Mouse (Mus musculus): ENCODE measurements around the gene Tsc22d1.
A peak's percentile ranks its signal among the peaks of the same experiment; 100 is the strongest.

Gene Tsc22d1

DNA sequence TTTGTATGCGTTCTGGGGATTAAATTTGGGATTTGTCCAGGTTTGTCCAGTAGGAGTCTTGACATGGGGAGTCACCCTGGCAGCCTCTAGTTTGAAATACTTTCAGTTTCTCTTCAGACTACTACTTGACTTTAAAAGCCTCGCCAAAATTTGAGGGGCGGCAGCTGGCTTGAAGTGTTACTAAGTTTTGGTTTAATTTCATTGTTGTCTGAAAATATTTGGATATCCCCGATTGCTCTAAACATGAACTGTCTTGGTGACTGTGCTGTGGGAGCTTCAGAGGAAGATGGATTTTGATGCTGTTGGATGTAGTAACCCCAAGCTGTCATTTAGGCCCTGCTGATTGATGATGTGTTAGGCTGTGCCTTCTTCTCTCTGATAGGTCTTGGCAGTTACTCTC is 34.2 kb downstream of the Tsc22d1 start:
- no peak for DNase-seq

DNA sequence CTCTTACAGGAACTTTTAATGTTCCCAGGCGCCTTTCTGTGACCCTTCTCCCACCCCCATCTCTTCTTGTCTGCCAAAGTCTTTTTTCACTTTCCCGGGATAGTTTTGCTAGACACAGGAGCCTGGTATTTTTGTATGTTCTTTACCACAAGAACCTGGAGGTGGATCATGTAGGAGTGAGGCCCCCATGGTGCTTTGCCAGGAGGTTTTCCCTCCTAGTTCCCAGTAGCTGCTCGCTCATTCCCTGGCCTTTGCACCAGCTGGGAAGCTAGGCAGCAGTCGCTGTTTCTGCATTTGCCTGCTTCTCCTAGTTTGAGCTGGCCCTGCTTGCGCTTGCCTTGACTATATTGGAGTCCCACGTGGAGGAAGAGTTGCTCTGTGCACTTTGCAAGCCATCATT is 36.2 kb downstream of the Tsc22d1 start:
- DNase-seq, result no peak

DNA sequence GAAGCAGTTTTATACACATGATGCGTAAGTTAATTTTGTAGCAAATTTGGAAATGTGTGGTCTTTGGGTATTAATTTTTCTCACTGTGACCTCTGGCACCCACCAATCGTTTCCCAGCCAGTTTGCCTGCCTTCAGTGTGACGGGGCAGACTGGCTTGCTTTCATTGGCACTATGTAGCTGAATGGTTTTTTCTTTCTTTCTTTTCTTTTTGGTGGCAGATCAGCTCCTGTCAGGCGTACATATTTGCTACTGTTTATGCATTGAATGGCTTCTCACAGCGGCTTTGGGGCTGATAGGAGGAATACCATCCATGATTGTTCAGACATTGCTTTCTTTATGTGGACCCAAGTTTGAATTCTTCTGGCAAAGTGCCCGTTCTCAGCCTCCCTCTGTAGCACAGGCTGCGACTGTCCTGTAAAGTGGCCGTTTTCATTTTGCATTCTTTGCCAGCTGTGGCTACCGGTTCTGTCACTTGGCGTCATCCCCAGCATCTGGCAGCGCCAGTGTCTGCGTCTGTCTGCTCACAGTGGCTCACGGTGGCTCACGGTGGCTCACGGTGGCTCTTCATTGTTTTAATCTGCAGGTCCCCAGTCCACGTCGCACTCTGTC is 38.1 kb downstream of the Tsc22d1 start:
- no peak for DNase-seq

DNA sequence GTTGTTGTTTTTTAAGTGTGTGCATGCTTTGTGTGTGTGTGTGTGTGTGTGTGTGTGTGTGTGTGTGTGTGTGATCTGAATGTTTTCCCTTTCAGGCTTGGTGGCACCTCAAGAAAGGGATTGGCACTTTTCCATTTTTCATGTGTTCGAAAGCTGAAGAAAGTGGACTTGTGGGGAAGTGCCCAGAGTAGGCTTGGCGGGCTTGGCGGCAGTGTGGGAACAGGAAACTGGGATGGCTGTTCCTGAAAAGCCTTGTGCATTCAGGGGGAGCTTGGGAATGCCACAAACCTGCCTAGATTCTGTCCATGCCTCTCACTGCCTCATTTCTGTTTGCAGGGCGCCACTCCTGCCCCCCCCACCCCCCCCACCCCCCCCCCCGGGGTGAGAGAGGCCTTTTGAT is 39.9 kb downstream of the Tsc22d1 start:
- DNase-seq, result no peak

DNA sequence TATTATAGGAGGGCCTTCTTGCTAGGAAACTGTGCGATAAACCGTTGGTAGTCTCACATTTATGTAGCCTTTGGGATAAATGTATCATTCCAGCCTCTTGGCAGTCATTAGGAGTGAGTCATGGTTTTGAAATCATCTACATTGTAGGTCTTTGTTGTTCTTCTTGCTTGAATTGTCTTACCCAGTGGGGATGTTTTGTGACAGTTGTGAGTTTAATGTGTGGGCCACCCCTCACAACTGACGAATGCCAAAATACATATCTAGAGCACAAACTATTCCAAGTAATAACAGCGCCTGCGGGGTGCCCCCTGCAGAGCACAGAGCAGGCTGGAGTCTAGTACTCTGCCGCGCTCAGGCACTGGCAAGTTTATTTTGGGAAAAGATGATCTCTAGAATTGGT is 40.4 kb downstream of the Tsc22d1 start:
- no peak for DNase-seq

GRCm38 (mm10) chr14:76457696-76458095 is 42.9 kb downstream of the Tsc22d1 start:
- DNase-seq, result no peak

DNA sequence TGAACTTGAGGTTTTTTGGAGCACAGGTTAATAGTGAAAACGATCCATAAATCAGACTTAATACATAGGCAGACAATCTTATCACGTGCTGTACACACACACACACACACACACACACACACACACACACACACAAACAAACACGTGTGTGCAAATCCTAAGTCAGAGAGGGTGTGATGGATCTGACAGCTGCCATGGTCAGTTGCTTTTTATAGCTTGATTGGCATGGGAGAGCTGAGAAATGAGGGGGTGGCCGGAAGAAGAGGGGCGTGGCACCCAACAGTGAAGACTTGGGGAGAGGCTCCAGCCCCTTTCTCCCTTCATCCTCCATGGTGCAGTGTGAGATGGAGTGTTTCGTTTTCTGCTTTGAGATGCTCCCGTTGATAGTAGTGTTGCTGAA is 45.4 kb downstream of the Tsc22d1 start:
- no peak for DNase-seq

GRCm38 (mm10) chr14:76461182-76461775 is 46.5 kb downstream of the Tsc22d1 start:
- no peak for DNase-seq

GRCm38 (mm10) chr14:76463414-76464098 is 48.8 kb downstream of the Tsc22d1 start:
- DNase-seq, result no peak

GRCm38 (mm10) chr14:76464967-76465366 is 50.2 kb downstream of the Tsc22d1 start:
- no peak for DNase-seq

GRCm38 (mm10) chr14:76466641-76467323 is 52.0 kb downstream of the Tsc22d1 start:
- peak; percentile 91 for DNase-seq

DNA sequence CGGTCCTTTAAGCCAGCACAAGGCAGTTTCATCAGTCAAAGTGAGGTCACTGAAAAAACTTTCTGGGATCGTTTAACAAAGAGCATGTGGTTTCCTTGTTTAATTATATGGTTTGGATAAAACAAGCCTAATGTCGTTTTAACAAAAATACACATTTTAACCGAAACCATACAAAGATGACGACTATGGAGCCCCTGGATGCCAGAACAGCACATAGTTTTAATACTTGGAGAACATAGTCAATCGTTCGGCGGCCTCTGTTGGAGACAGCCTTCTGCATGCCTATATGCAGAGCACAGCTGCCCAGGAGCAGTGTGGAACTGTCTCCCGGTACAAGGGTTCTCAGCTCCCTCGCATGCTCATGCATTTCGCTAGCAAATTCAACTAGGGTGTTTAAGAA is 53.2 kb downstream of the Tsc22d1 start:
- no peak for DNase-seq

DNA sequence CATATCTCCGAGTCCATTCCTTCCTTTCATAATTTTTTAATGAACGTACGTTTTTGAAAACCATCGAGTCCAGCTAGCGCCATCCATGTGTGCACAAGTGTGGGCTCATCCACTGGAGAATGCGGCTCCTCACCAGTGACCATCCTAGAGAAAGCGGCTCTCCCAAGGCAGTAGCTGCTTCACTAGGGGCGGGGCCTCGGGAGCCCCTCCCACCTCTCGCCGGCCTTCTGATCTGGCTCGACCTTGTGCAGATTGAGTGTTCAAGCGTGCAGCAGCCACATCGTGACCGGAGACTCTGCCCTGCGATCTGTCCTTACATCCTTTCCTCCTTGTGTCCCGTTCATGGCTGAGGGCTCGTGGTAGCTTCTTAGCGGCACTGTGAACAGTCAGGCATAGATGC is 56.5 kb downstream of the Tsc22d1 start:
- no peak for DNase-seq

DNA sequence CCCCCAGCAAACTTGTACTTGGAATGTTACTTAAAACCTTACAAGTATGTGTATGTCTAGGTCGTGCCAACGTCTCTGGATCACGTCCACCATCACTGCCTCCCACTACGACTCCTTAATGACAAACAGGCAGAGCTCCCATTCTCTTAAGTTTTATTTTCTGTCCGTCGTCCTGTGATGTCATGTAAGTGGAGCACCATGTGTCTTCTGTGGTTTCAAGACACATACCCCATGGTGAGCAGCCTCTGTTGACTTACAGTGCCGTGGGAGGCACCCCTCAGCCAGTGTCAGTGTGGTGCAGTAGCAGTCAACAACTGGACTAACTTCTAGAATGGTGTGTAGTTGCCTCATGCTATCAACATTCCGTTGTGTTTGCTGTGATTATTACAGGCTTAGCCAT is 57.7 kb downstream of the Tsc22d1 start:
- no peak for DNase-seq

GRCm38 (mm10) chr14:76473404-76473803 is 58.6 kb downstream of the Tsc22d1 start:
- DNase-seq, result peak; percentile 67

- DNase-seq, result no peak
Observed at GRCm38 (mm10) chr14:76474165-76474564, 59.4 kb downstream of the Tsc22d1 start.

DNA sequence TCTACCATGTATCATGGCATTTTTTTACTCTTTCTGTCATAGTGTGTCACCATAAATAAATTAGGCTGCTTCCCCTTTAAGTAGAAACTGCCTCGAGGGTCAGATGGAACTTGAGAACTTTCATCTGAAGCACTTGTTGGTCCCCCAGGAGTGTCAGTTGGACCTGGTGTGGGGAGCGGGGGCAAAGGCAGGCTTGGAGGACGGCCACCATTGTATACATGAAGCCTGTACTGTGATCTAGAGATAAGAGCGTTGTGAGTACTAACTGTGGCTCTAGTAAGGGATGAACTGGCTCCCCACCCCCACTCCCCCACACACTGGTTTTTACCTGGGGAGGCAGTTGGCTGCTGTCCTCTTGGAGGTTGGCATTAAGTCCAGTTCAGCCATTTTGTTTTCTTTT is 62.0 kb downstream of the Tsc22d1 start:
- DNase-seq, result no peak

- DNase-seq, result no peak
Observed at GRCm38 (mm10) chr14:76478076-76478475, 63.3 kb downstream of the Tsc22d1 start.

- peak; percentile 34 for DNase-seq
Observed at GRCm38 (mm10) chr14:76478616-76479015, 63.9 kb downstream of the Tsc22d1 start.

GRCm38 (mm10) chr14:76479867-76480266 is 65.1 kb downstream of the Tsc22d1 start:
- DNase-seq, result peak; percentile 75

DNA sequence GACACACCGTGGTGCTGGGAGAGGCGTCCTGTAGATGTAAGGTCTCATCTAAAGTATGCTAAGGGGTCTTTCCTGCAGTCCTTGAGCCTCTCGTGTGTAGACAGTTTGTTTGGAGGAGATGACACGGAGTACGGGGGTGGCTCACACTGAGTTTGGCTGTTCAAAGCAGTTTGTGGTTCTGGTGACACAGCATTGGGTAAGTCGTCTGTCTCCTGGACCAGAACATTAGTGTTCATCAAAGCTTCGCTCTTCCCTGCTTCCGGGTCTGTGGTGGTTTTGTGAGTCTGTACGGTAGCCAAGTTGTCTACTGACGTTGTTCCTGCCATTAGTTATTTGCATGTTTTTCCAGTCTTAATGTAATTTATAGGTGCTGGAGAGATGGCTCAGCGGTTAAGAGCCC is 65.7 kb downstream of the Tsc22d1 start:
- no peak for DNase-seq

DNA sequence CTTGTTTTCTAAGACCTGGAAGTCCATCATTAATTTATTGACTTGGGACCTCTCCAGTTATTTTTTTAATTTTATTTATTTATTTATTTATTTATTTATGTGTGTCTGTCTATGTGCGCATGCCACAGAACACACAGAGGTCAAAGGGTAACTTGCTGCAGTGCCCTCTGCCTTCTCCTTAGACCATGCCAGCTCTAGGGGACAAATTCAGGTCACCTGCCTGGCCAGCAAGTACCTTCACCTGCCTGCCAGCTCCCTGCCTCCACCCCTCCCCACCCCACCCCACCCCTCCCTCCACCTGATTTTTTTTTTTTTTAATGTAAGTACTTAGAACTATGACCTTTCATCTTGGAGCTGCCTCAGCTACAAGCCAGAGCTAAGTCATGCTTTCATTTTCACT is 68.9 kb downstream of the Tsc22d1 start:
- DNase-seq, result no peak

GRCm38 (mm10) chr14:76487609-76488008 is 72.8 kb downstream of the Tsc22d1 start:
- DNase-seq, result no peak
